Mouse (Mus musculus): ENCODE measurements around the gene Galnt2. TPM values are rescaled to one million over a fixed set of nuclear protein-coding genes. Genes with fewer than 3 reads are reported as not detected.

Gene Galnt2
- polyA plus RNA-seq (2012; rRNA removed), result 17.6 and 25.5 TPM in 2 replicates

DNA sequence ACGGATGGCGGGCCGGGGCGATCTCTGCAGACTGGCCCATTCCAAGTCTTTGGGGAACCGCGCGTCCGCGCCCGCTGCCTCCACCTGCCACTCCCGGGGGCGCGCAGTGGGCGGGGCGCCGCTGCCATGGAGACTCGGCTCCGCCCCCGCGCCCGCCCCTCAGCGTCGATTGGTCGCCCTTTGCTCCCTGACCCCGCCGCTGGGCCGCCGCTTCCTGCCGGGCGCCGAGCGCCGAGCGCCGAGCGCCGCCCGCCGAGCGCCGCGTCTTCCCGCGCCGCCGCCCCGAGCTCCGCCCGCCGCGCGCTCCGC, at the start of gene Galnt2:
Gene Galnt2 (plus strand): TSS at position 216 of the 309 bp plus-strand sequence.
- 0 out of 2 replicates have a peak, but pooled peaks have one; percentile 31 for TF ChIP-seq POLR2A (IDR thresholded peaks at IDR 0.05; ENCODE audit: borderline replicate concordance, extremely low read depth, low read depth, low read length)
- TF ChIP-seq CTCF (IDR thresholded peaks at IDR 0.05; ENCODE audit: insufficient read depth, low read length), result no peak
- WGBS, result 9% methylated on average over 53 of the region's 53 CpGs
- Histone ChIP-seq H3K4me3 (replicated peaks; ENCODE audit: extremely low read depth, low read depth, low read length) (peak within 1 kb of the TSS; percentile 66), H3K4me1 (ENCODE audit: control insufficient read depth, insufficient read depth, low read length) (no peaks in the 10 kb centered on the region)
- peak; percentile 84 for DNase-seq

DNA sequence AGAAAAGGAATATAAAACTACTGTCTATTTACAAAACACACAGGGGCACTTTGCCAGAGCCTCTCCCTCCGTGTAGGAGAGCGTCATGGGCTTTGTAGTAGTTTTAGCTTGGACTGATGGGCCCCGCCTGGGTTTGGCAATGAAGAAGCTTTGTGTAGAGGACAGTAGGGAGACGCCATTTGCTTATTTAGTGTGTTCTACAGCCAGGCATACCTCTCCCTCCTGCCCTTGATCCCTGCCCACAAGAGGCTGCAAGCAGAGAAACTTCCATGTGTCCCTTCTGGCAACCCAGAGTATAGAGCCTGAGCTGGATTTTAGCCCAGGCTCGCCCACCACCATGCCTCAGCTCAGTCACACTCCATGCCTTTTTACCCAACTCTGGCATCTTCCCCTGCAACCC, 49.4 kb upstream of the Galnt2 start:
- no peak overlapping the region for H3K4me3 ChIP-seq (replicated peaks; ENCODE audit: extremely low read depth, low read depth, low read length)
- peaks cover 8% of the 10 kb centered on the region for H3K4me1 ChIP-seq (ENCODE audit: control insufficient read depth, insufficient read depth, low read length)
- DNase-seq, result no peak
- 42% methylated on average over 5 of the region's 5 CpGs for WGBS
- TF ChIP-seq CTCF (IDR thresholded peaks at IDR 0.05; ENCODE audit: insufficient read depth, low read length), result no peak
- TF ChIP-seq POLR2A (IDR thresholded peaks at IDR 0.05; ENCODE audit: borderline replicate concordance, extremely low read depth, low read depth, low read length), result no peak

- no peak for TF ChIP-seq POLR2A (IDR thresholded peaks at IDR 0.05; ENCODE audit: borderline replicate concordance, extremely low read depth, low read depth, low read length)
- TF ChIP-seq CTCF (IDR thresholded peaks at IDR 0.05; ENCODE audit: insufficient read depth, low read length), result no peak
Measured at GRCm38 (mm10) chr8:124182224-124182623, 49.0 kb upstream of the Galnt2 start.

DNA sequence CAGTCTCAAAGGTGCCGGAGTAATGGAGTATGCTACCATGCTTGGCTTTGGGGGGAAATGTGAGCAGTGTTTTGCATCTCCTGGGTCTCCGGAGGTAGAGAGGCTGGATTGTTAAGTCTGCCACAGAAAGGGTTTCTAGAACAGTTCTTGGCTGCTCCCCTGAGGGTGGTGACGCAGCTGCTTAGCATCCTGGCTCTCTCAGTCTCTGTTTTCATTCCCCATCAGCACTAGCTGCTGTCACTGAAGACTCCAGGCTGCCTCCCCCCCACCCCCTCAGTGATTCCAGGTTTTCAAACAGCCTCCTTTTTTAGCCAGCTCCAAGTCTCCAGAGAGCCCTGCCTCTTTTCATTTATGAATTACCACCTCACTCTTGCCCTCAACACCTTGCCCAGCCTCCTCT, 47.1 kb upstream of the Galnt2 start:
- TF ChIP-seq POLR2A (IDR thresholded peaks at IDR 0.05; ENCODE audit: borderline replicate concordance, extremely low read depth, low read depth, low read length) (no peak), CTCF (IDR thresholded peaks at IDR 0.05; ENCODE audit: insufficient read depth, low read length) (no peak)
- no peak for DNase-seq
- WGBS, result 78% methylated on average over 3 of the region's 3 CpGs

More at GRCm38 (mm10) chr8:124182224-124182623, 49.0 kb upstream of the Galnt2 start:
- peak; percentile 58 for DNase-seq
- 35% methylated on average over 13 of the region's 13 CpGs for WGBS
- H3K4me1 ChIP-seq (ENCODE audit: control insufficient read depth, insufficient read depth, low read length), result peaks cover 8% of the 10 kb centered on the region
- H3K4me3 ChIP-seq (replicated peaks; ENCODE audit: extremely low read depth, low read depth, low read length), result no peak overlapping the region

DNA sequence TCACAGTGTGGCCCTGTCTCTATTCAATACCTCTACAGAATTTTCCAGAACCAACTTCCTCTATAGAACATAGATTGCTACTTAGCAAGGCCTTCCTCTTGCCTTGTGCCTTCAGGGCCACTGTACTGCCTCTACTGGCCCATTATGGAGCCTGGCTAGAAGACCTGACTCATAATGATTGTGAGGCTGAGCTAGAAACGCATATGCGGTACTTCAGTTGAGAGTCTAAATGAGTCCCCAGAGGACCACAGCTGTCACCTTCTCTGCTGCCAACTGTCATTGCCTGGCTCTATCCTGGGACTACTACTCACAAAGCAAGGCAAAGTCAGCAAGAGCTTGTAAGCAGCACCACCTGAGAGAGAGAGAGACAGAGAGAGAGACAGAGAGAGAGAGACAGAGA, 46.7 kb upstream of the Galnt2 start:
- DNase-seq, result no peak
- WGBS, result 63% methylated on average over 2 of the region's 2 CpGs
- no peak overlapping the region for H3K4me3 ChIP-seq (replicated peaks; ENCODE audit: extremely low read depth, low read depth, low read length)

More for the DNA sequence above, 47.1 kb upstream of the Galnt2 start:
- H3K4me1 ChIP-seq (ENCODE audit: control insufficient read depth, insufficient read depth, low read length), result peaks cover 8% of the 10 kb centered on the region
- no peak overlapping the region for H3K4me3 ChIP-seq (replicated peaks; ENCODE audit: extremely low read depth, low read depth, low read length)

GRCm38 (mm10) chr8:124185081-124185480, 46.1 kb upstream of the Galnt2 start:
- 84% methylated on average over 6 of the region's 6 CpGs for WGBS
- TF ChIP-seq CTCF (IDR thresholded peaks at IDR 0.05; ENCODE audit: insufficient read depth, low read length) (no peak), POLR2A (IDR thresholded peaks at IDR 0.05; ENCODE audit: borderline replicate concordance, extremely low read depth, low read depth, low read length) (no peak)
- Histone ChIP-seq H3K4me3 (replicated peaks; ENCODE audit: extremely low read depth, low read depth, low read length) (no peak overlapping the region), H3K4me1 (ENCODE audit: control insufficient read depth, insufficient read depth, low read length) (peaks cover 8% of the 10 kb centered on the region)
- DNase-seq, result no peak

More for the DNA sequence above, 46.7 kb upstream of the Galnt2 start:
- no peak for TF ChIP-seq CTCF (IDR thresholded peaks at IDR 0.05; ENCODE audit: insufficient read depth, low read length)
- no peak for TF ChIP-seq POLR2A (IDR thresholded peaks at IDR 0.05; ENCODE audit: borderline replicate concordance, extremely low read depth, low read depth, low read length)
- H3K4me1 ChIP-seq (ENCODE audit: control insufficient read depth, insufficient read depth, low read length), result peaks cover 8% of the 10 kb centered on the region

- TF ChIP-seq POLR2A (IDR thresholded peaks at IDR 0.05; ENCODE audit: borderline replicate concordance, extremely low read depth, low read depth, low read length) (no peak), CTCF (IDR thresholded peaks at IDR 0.05; ENCODE audit: insufficient read depth, low read length) (no peak)
- Histone ChIP-seq H3K4me3 (replicated peaks; ENCODE audit: extremely low read depth, low read depth, low read length) (no peak overlapping the region), H3K4me1 (ENCODE audit: control insufficient read depth, insufficient read depth, low read length) (0 out of 2 replicates have a peak, but pooled peaks cover 3% of the 10 kb centered on the region)
- WGBS, result 79% methylated on average over 7 of the region's 7 CpGs
- DNase-seq, result no peak
Measured at GRCm38 (mm10) chr8:124190388-124190787, 40.8 kb upstream of the Galnt2 start.

DNA sequence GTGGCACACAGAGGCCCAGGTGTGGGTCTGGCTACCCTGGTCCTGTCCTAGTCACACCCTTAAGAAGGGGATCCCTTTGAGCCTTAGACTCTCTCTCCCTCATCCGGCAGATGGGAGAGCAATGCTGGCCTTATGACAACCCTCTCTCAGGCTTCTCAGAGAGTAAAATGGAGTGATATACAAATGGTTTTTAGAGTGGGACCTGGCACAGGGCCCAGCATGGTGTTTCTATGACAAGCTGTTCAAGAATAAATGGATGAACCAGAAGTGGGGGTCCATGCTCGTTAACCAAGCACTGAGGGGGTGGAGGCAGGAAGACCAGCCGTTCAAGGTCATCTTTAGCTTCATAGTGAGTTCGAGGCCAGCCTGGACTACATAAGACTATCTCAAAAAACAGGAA, 38.9 kb upstream of the Galnt2 start:
- Histone ChIP-seq H3K4me1 (ENCODE audit: control insufficient read depth, insufficient read depth, low read length) (0 out of 2 replicates have a peak, but pooled peaks cover 3% of the 10 kb centered on the region), H3K4me3 (replicated peaks; ENCODE audit: extremely low read depth, low read depth, low read length) (no peak overlapping the region)
- WGBS, result 76% methylated on average over 4 of the region's 4 CpGs
- DNase-seq, result no peak
- TF ChIP-seq CTCF (IDR thresholded peaks at IDR 0.05; ENCODE audit: insufficient read depth, low read length) (no peak), POLR2A (IDR thresholded peaks at IDR 0.05; ENCODE audit: borderline replicate concordance, extremely low read depth, low read depth, low read length) (no peak)

DNA sequence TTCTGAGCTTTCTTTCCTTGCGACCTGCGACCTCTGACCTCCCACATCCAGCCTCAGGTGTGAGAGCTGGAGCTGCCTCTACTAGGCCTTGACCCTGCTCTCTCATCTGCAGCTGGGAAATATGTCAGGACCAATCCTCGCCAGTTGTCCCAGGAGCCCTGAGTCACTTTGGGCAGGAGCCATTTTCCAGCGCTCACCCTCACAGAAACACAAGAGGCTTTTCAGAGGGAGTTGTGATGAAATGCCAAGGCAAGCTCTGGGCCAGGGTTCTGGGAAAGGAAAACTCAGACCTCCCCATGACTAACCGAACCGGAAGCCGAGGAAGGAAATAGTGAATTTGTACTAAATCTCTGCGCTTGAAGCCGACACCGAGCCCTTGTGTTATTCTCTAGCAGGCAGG, 38.2 kb upstream of the Galnt2 start:
- 37% methylated on average over 10 of the region's 10 CpGs for WGBS
- TF ChIP-seq POLR2A (IDR thresholded peaks at IDR 0.05; ENCODE audit: borderline replicate concordance, extremely low read depth, low read depth, low read length) (no peak), CTCF (IDR thresholded peaks at IDR 0.05; ENCODE audit: insufficient read depth, low read length) (no peak)
- Histone ChIP-seq H3K4me3 (replicated peaks; ENCODE audit: extremely low read depth, low read depth, low read length) (no peak overlapping the region), H3K4me1 (ENCODE audit: control insufficient read depth, insufficient read depth, low read length) (0 out of 2 replicates have a peak, but pooled peaks cover 3% of the 10 kb centered on the region)
- DNase-seq, result no peak

DNA sequence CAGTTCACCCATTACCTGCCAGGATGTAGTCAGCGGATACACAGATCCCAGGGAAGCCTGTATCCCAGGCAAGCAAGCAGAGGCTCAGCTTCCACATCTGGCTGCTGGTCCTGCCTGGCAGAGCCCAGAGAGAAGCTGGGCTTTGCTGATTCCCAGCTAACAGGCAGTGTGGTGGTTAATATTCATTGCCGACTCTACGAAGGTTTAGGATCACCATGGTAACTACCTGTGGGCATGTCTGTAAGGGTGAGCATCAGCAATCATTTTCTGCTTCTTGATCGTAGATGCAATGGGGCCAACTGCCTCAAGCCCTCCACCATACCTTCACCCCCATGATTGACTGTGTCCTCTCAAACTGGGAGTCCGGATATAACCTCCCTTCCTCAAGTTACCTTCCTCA, 37.2 kb upstream of the Galnt2 start:
- Histone ChIP-seq H3K4me1 (ENCODE audit: control insufficient read depth, insufficient read depth, low read length) (0 out of 2 replicates have a peak, but pooled peaks cover 3% of the 10 kb centered on the region), H3K4me3 (replicated peaks; ENCODE audit: extremely low read depth, low read depth, low read length) (no peak overlapping the region)
- no peak for DNase-seq
- TF ChIP-seq CTCF (IDR thresholded peaks at IDR 0.05; ENCODE audit: insufficient read depth, low read length) (no peak), POLR2A (IDR thresholded peaks at IDR 0.05; ENCODE audit: borderline replicate concordance, extremely low read depth, low read depth, low read length) (no peak)
- 94% methylated on average over 5 of the region's 5 CpGs for WGBS
